Mouse (Mus musculus): ENCODE measurements around the gene 4933405L10Rik.
A peak's percentile ranks its signal among the peaks of the same experiment; 100 is the strongest.

The 4933405L10Rik gene

GRCm38 (mm10) chr8:105700966-105701824, 6.3 kb upstream of the 4933405L10Rik start, which contains the start of the genes Acd and Pard6a:
Gene Acd (minus strand): TSS chr8:105701102.
Gene Pard6a (plus strand): TSS chr8:105701148.
- DNase-seq (ENCODE audit: extremely low read depth, low read depth, low spot score): no peak

GRCm38 (mm10) chr8:105702001-105702401, 5.5 kb upstream of the 4933405L10Rik start:
- no peak for DNase-seq (ENCODE audit: extremely low read depth, low read depth, low spot score)

GRCm38 (mm10) chr8:105702731-105703415, 4.6 kb upstream of the 4933405L10Rik start:
- no peak for DNase-seq (ENCODE audit: extremely low read depth, low read depth, low spot score)

GRCm38 (mm10) chr8:105704146-105704812, 3.2 kb upstream of the 4933405L10Rik start:
- no peak for DNase-seq (ENCODE audit: extremely low read depth, low read depth, low spot score)

- DNase-seq (ENCODE audit: extremely low read depth, low read depth, low spot score): no peak
Measured at GRCm38 (mm10) chr8:105704955-105705354, 2.5 kb upstream of the 4933405L10Rik start.

- DNase-seq (ENCODE audit: extremely low read depth, low read depth, low spot score): no peak
Measured at GRCm38 (mm10) chr8:105706426-105706825, 1.0 kb upstream of the 4933405L10Rik start.

GRCm38 (mm10) chr8:105708675-105709074, 1.2 kb downstream of the 4933405L10Rik start:
- DNase-seq (ENCODE audit: extremely low read depth, low read depth, low spot score): no peak

- DNase-seq (ENCODE audit: extremely low read depth, low read depth, low spot score): no peak
Measured at GRCm38 (mm10) chr8:105709317-105709716, 1.9 kb downstream of the 4933405L10Rik start.

- DNase-seq (ENCODE audit: extremely low read depth, low read depth, low spot score): no peak
Measured at GRCm38 (mm10) chr8:105712286-105712685, 4.8 kb downstream of the 4933405L10Rik start.

- DNase-seq (ENCODE audit: extremely low read depth, low read depth, low spot score): no peak
Measured at GRCm38 (mm10) chr8:105714139-105714538, 6.7 kb downstream of the 4933405L10Rik start.

- DNase-seq (ENCODE audit: extremely low read depth, low read depth, low spot score): no peak
Measured at GRCm38 (mm10) chr8:105715042-105715441, 7.6 kb downstream of the 4933405L10Rik start.

- DNase-seq (ENCODE audit: extremely low read depth, low read depth, low spot score): no peak
Measured at GRCm38 (mm10) chr8:105716302-105716945, 9.0 kb downstream of the 4933405L10Rik start.

- DNase-seq (ENCODE audit: extremely low read depth, low read depth, low spot score): no peak
Measured at GRCm38 (mm10) chr8:105719637-105720036, 12.2 kb downstream of the 4933405L10Rik start.

GRCm38 (mm10) chr8:105722861-105723260, 15.4 kb downstream of the 4933405L10Rik start:
- no peak for DNase-seq (ENCODE audit: extremely low read depth, low read depth, low spot score)

GRCm38 (mm10) chr8:105725726-105726125, 18.3 kb downstream of the 4933405L10Rik start:
- DNase-seq (ENCODE audit: extremely low read depth, low read depth, low spot score): no peak

- no peak for DNase-seq (ENCODE audit: extremely low read depth, low read depth, low spot score)
Measured at GRCm38 (mm10) chr8:105727397-105728124, 20.1 kb downstream of the 4933405L10Rik start.

- no peak for DNase-seq (ENCODE audit: extremely low read depth, low read depth, low spot score)
Measured at GRCm38 (mm10) chr8:105732186-105732585, 24.7 kb downstream of the 4933405L10Rik start.

GRCm38 (mm10) chr8:105739216-105739615, 31.8 kb downstream of the 4933405L10Rik start:
- no peak for DNase-seq (ENCODE audit: extremely low read depth, low read depth, low spot score)

GRCm38 (mm10) chr8:105743301-105743700, 35.8 kb downstream of the 4933405L10Rik start:
- no peak for DNase-seq (ENCODE audit: extremely low read depth, low read depth, low spot score)

GRCm38 (mm10) chr8:105750606-105751005, 43.2 kb downstream of the 4933405L10Rik start:
- peak; percentile 43 for DNase-seq (ENCODE audit: extremely low read depth, low read depth, low spot score)
